Mouse (Mus musculus): ENCODE measurements around the gene Helz.

Gene Helz

DNA sequence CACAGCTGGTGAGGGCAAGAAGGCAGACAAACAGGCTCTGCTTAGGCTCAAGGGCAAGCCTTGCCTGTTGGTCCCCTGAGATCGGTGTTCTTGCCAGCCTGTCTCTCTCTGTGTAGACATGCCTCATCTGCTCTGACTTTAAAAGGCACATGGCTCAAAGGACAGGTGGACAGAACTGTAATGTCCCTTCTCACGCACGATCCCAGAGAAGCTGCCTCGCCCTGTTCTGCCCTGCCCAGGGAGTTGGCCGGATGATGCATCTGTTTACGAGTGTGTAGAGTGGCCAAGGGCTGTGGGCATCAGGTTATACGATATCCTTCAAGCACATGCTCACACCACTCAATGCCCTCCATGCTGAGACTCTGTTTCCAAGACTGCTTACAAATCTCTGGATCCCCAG is 166.6 kb downstream of the Helz start:
- in situ Hi-C loops (cut with MboI; ENCODE audit: unreplicated experiment in 2 of 2) = no loop called here

DNA sequence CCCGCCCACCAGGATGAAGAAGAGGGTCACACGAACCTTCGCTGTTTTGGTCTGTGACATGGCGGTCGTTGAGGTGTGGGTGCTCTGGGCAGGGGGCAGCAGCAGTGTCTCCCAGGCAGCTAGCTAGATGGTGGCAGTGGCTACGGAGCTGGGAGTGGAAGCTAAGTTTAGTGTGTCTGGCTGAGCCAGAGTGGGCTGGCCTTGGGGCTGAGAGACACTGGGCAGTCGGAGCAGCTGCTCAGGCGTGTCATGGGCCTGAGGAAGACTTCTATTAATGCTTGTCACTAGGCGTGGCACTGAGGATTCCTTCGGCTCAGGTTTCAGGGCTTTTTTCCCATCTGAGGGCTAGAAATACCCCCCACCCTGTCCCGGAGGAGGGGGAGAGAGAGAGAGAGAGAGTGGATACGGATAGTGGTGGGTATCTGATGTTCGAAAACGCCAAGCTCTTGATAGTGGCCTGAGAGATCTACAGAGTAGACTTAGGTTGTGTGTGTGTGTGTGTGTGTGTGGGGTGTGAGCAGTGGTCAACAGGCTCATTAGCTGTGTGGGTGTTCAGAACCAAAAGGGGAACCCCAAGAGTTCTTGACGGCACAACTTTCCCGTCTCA is 168.7 kb downstream of the Helz start, which contains the start of gene Cacng1:
Gene Cacng1, minus strand, starts transcription at position 191 of the 607 bp plus-strand sequence.
- in situ Hi-C loops (cut with MboI; ENCODE audit: unreplicated experiment in 2 of 2) = no loop called here

- in situ Hi-C loops (cut with MboI; ENCODE audit: unreplicated experiment in 2 of 2) = no loop called here
Measured at GRCm38 (mm10) chr11:107720264-107721021, 172.7 kb downstream of the Helz start.

- in situ Hi-C loops (cut with MboI; ENCODE audit: unreplicated experiment in 2 of 2) = no loop called here
Measured at GRCm38 (mm10) chr11:107721057-107721456, 173.3 kb downstream of the Helz start.

GRCm38 (mm10) chr11:107724603-107725002 is 176.9 kb downstream of the Helz start:
- in situ Hi-C loops (cut with MboI; ENCODE audit: unreplicated experiment in 2 of 2) = no loop called here

DNA sequence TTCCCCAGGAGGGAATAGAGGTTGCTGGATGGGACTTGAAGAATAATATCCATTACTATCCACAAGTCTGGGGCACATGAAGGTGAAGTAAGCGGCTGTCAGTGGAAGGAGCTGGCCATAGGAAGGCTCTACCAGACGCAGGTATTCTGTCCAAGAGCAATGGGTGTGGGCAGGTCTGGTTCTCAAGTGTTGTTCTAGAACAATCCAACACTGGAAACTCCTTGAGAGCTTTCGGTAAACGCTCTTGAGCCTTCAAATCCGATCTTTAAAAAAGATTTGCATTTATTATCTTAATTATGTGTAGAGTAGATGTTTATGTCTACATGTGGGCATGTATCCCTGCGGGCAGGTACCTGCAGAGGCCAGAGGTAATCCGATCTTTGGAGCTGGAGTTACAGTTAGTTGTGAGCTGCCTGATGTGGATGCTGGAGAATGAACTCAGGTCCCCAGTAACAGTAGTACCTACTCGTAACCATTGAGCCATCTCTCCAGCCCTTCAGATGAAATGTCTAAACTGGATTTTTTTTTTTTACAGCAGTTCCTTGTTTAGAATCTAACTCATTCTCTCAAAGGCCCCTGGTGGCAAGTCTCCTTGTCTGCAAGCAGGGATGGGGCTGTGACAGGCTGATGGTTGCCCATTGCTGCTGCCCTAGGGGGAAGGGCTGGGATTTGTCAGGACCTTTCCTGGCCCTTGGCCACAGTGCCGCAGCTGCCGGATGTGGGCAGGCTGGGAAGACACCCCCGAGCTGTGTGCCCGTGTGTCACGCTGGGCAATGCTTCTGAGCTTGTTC is 180.5 kb downstream of the Helz start:
- in situ Hi-C loops (cut with MboI; ENCODE audit: unreplicated experiment in 2 of 2) = no loop called here

DNA sequence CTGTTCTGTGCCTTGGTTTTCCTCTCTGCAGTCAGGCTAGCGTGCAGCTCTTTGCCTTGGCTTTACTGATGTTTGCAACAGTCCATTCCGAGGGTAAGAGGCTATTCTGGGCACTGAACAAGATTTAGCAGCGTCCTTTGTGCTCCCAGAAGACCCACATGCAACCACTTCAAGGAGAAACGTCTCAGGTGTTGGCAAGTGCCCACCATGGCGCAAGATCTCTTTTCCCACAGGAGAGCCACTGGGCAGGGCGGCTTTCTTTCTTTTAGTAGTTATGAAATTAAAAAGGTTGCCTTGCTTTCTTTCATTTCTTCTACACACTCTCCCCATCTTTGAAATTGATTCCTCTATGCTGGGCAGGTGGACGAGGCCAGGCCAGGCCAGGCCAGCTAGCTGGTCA is 181.4 kb downstream of the Helz start:
- in situ Hi-C loops (cut with MboI; ENCODE audit: unreplicated experiment in 2 of 2) = no loop called here

- in situ Hi-C loops (cut with MboI; ENCODE audit: unreplicated experiment in 2 of 2) = no loop called here
Measured at GRCm38 (mm10) chr11:107730940-107731339, 183.2 kb downstream of the Helz start.

DNA sequence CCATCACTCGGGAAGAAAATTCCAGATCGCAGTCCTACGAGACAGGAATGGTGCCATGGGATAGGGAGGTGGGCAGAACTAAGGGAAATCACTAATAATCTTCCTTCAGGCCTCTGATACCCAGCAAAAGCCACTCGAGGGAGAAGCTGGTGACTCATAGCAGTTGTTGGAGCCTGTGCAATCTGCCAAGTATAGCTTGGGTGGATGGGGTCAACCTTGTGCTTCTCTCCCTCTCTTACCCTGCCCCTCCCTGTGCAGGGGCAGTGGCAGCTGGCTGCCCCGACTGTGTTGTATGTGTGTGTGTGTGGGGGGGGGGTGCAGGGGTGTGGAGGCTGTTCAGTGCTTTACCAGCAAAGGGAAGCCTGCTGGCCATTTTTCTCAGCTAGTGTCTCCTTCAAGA is 183.8 kb downstream of the Helz start:
- in situ Hi-C loops (cut with MboI; ENCODE audit: unreplicated experiment in 2 of 2) = no loop called here

GRCm38 (mm10) chr11:107734133-107734532 is 186.4 kb downstream of the Helz start:
- in situ Hi-C loops (cut with MboI; ENCODE audit: unreplicated experiment in 2 of 2) = no loop called here

- in situ Hi-C loops (cut with MboI; ENCODE audit: unreplicated experiment in 2 of 2) = no loop called here
Measured at GRCm38 (mm10) chr11:107737886-107738285, 190.2 kb downstream of the Helz start.

GRCm38 (mm10) chr11:107738418-107739099 is 190.8 kb downstream of the Helz start:
- in situ Hi-C loops (cut with MboI; ENCODE audit: unreplicated experiment in 2 of 2) = no loop called here

DNA sequence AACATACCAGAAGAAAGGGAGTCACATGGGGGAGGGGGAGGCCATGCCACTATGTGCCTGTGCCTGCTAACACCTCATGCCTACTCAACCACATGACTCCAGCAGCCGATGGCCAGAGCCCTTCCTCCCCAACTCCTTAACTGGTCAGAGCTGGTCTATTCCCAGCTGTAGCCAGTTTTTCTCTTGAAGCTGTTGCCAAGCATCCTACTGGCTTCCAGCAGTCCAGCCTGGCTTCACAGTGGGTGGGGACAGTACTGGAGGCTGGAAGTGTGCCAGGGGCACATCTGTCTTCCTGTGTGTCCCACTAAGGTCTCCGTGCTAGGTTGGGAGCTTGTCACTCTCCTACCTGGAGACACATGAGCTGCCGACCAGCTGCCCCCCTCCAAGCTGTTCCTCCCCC is 195.4 kb downstream of the Helz start:
- in situ Hi-C loops (cut with MboI; ENCODE audit: unreplicated experiment in 2 of 2) = no loop called here
